Mouse (Mus musculus): ENCODE data around the gene Msi1.

Gene Msi1

GRCm38 (mm10) chr5:115429359-115430186, at the start of gene Msi1:
Gene Msi1 (plus strand): TSS chr5:115429599.
- no peak for DNase-seq (ENCODE audit: low read depth, low spot score)

- no peak for DNase-seq (ENCODE audit: low read depth, low spot score)
These were observed 37.5 kb upstream of the Msi1 start for GRCm38 (mm10) chr5:115391935-115392334.

DNA sequence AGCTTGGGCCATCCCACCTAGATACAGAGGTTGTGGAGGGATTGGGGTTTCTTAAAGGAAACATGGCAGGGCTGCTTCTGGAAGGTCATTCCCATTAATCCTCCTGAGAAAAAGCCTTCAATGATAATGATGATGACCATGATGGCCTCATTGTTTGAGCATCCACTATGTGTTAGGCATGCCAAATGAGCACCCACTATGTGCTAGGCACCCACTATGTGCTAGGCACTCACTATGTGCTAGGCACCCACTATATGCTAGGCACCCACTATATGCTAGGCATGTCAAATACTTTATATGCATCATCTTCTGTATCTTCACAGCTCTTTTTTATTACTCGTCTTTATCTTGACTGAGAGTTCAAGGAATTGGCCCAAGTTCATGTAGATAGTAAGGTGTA, 36.4 kb upstream of the Msi1 start:
- no peak for DNase-seq (ENCODE audit: low read depth, low spot score)

GRCm38 (mm10) chr5:115394223-115394622, 35.2 kb upstream of the Msi1 start:
- no peak for DNase-seq (ENCODE audit: low read depth, low spot score)

- no peak for DNase-seq (ENCODE audit: low read depth, low spot score)
These were observed 34.6 kb upstream of the Msi1 start for GRCm38 (mm10) chr5:115394836-115395235.

DNA sequence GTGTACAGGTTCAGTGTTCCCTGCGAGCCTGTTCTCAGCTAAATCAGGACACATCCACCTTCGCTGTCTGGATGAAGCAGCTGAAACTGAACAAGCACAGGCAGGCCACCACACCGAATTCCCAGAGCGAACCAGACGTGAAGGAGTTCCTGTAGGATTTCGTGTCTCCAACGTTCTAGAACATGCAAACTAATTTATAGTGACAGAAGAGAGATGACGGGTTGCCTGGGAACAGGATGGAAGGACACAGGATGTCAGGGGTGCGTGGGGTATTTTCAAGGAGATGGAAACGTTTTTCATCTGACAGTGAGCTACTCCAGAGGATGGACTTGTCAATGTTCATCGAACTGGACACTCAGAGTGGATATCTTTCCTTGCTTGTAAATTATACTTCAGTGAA, 32.7 kb upstream of the Msi1 start:
- DNase-seq (ENCODE audit: low read depth, low spot score): no peak

- no peak for DNase-seq (ENCODE audit: low read depth, low spot score)
These were observed 31.3 kb upstream of the Msi1 start for GRCm38 (mm10) chr5:115397839-115398780.

DNA sequence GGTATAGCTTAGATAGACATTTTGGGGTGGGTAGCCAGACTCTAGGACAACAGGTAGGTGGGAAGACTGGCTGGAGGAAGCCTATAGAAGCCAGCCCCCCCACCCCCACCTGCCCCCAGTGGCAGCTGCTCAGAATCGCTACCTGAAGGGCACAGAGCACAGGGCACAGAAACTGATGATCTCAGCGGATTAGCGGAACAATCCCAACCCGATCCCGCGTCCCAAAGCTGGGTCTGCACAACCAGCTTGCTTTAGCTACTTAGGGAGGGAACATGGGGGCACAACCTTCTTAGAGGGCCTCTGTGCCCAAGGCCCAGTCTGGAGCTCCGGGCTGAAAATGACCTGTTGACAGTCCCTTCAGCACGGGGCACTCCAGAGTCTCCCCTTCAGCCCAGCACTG, 27.3 kb upstream of the Msi1 start:
- no peak for DNase-seq (ENCODE audit: low read depth, low spot score)

- no peak for DNase-seq (ENCODE audit: low read depth, low spot score)
These were observed 25.8 kb upstream of the Msi1 start for GRCm38 (mm10) chr5:115403436-115404140.

GRCm38 (mm10) chr5:115404241-115404794, 25.1 kb upstream of the Msi1 start:
- no peak for DNase-seq (ENCODE audit: low read depth, low spot score)

DNA sequence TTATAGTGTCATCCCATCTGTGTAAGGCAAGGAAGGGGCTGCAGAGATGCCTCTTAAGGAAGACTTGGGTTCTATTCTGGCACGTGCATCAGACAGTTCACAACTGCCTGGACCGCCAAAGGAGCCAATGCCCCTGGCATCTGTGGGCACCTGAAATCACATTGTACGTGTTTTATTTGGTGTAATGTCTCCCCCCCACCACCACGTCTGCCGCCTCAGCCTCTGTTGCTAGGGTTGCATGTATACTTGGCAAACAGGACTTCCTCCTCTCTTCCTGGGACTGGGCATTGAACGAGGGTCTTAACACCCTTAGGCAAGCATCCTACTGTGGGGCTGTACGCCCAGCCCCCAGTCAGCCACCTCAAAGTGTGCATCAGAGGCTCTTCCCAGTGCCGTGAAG, 24.2 kb upstream of the Msi1 start:
- DNase-seq (ENCODE audit: low read depth, low spot score): no peak

DNA sequence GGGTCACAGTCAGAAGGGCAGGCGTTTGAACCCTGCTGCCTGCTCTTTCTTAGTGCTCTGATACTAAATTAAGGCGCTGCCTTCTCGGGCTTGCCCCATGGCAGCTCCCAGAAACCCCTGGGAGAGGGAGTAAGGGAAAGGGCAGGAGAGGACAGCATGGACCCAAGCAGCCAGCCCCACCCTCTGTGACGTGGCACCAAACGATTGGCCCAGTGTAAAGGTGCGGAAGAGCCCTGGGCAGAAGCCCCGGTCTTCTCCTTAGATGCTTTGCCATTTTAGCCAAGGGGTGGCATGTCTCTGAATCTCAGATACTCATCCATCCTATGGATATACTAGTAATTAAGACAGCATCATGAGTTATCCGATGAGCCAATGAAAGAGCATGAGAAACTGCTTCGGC, 21.3 kb upstream of the Msi1 start:
- DNase-seq (ENCODE audit: low read depth, low spot score): no peak

- no peak for DNase-seq (ENCODE audit: low read depth, low spot score)
These were observed 14.0 kb upstream of the Msi1 start for GRCm38 (mm10) chr5:115415111-115416085.

DNA sequence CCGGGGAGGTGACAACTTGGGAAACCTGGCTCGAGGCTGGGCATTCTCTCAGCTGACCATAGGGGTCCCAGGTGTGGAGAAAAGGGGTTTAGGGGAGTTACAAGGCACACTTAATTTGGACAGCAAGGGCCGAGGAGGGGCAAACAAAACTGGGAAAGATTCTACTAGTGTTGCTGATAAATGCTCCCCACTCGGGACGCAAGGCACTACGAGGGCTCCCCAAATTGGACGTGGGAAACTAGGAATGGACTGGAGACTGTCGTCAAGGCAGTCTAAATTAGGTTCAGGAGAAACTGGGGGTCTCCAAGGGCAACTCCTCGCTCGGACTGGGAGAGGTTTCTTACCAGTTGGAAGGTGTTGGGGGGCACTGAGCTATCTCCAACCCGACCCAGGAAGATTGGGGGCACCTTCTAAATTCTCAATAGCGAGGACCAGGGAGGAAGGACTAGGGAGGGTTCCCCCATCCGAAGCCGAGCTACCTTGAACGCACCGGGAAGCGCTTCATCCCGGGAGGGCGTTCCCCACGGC, 504 bp upstream of the Msi1 start:
- DNase-seq (ENCODE audit: low read depth, low spot score): no peak

GRCm38 (mm10) chr5:115430187-115430960, 975 bp downstream of the Msi1 start:
- no peak for DNase-seq (ENCODE audit: low read depth, low spot score)

DNA sequence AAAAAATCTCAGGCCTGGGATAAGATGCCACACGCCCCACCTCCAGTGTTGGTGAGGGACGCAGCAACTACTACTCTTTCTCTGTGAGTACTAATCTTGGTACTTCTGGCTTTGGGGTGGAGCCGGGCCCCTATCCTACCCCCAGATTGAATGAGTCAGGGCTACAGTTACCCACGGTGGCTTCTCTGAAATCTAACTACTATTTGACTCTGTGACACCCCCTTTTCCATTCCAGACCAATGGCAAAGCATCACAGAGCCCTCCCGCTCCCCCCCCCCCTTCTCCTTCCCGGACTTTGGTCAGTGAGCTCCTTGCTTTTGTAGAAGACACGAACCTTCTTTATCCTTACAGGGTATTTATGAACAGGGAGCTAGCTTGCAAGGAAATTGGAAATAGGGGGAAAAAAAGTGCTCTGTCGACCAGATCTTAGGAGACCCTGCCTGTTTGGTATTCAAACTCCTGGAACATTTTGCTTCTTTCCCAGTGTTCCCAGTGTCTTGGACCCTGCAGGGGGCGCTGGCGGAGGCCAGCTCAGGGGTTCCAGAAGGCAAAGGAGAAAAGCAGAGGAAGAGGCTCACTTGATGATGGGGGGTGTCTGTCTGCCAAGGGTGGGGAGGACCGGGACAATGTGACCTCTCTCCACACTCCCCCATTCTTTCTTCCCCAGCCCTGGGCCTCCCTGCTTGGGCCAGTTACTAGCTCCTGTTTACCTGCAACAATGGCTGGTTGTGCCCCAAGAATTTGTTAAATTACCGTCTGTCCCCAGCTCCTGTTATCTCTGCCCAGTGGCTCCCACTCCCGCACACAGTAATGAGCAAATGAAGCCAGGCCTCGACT, 1.9 kb downstream of the Msi1 start:
- DNase-seq (ENCODE audit: low read depth, low spot score): no peak

DNA sequence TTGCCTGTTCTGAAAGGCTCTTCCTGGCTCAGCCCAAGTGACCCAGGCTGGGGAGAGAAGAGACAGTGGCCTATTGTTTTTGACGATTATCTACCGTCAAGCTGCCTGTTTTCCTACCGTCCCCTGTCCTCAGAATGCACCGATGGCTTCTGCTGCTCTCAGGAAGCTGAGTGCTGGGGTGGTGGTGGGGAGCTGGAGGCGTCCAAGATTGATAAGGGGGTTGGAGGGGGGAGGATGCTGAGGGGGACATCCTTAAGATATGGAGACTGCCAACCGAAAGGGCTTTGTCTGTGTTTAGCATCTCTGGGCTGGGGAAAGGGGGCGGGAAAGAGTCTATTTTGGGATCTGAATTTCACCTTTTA, 2.5 kb downstream of the Msi1 start:
- no peak for DNase-seq (ENCODE audit: low read depth, low spot score)

GRCm38 (mm10) chr5:115432395-115432794, 3.0 kb downstream of the Msi1 start:
- DNase-seq (ENCODE audit: low read depth, low spot score): no peak

GRCm38 (mm10) chr5:115433191-115433590, 3.8 kb downstream of the Msi1 start:
- DNase-seq (ENCODE audit: low read depth, low spot score): no peak
